Mouse (Mus musculus): ENCODE data around the gene Slit1. TPM values are rescaled to one million over a fixed set of nuclear protein-coding genes. Genes with fewer than 3 reads are reported as not detected.
A peak's percentile ranks its signal among the peaks of the same experiment; 100 is the strongest.

Gene Slit1
- polyA plus RNA-seq, 1 experiment from 2014 or later = 32.8 TPM

DNA sequence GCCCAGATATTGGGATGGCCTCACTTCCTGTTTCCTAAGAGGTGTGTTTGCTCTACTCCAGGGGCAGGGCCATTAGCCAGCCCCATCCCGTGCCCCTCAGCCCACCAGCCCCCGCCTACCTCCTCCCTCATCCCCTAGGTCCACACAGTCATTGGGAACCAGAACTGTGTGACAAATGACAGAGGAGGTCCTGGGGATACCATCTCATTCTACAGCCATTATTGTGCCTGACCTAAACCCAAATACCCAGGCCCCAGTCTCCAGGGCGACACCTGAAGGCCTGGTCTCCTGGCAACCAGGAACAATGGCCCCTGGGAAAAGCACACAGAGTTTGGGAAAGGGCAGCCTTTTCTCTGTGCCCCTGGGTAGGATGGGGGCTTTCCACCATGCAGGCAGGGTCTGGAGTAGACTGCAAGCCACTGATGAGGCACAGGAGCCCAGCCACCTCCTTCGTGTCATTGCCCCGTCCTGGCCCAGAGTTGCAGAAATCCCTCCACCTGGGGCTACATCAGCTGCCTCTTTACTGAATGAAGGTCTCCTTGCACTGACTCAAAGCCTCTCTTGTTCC, 44.5 kb downstream of the Slit1 start:
- no peak overlapping the region for H3K9ac ChIP-seq (replicated peaks)
- H3K4me1 ChIP-seq = peaks cover 66% of the 10 kb centered on the region
- WGBS = 37% methylated on average over 5 of the region's 5 CpGs
- no peak overlapping the region for H3K4me3 ChIP-seq (replicated peaks)
- H3K36me3 ChIP-seq = no peaks in the 10 kb centered on the region
- no peak overlapping the region for H3K4me2 ChIP-seq
- H3K27ac ChIP-seq (replicated peaks) = peak overlapping the region; percentile 62
- peak; percentile 9; the same call in 1 of the 2 replicates for ATAC-seq (ENCODE audit: low FRiP score)
- H3K9me3 ChIP-seq (replicated peaks) = no peaks in the 10 kb centered on the region
- no peaks in the 10 kb centered on the region for H3K27me3 ChIP-seq (replicated peaks)

DNA sequence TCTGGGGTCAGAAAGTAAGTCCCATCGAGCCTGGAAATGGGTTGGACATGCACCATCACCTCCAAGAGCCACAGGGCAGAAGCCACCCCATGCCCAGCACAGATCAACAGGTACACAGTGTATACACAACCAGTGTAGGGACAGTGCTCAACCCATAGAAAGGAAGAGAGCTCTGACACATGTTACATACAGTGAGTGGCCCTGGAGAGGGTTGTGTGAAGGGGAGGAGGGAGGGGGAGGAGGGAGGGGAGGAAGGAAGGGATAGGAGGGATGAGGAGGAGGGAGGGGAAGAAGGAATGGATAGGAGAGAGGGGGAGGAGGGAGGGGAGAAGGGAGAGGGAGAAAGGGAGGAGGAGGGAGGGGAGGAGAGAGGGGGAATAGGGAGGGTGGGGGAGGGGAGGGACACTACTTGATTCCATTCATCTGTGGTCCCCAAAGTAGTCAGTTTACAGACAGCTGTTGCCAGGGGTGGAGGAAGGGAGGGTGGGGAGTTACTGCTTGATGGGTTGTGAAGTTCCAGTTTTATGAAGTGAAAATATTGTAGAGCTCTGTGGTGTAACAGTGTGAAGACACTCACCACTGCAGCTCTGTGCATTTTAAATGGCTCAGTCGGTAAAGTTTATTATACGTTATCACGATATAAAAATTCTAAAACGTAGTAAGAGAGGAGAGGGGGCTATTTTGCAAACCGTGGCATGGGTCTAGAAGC, 45.5 kb downstream of the Slit1 start:
- Histone ChIP-seq H3K4me2 (no peak overlapping the region), H3K9ac (replicated peaks) (no peak overlapping the region), H3K9me3 (replicated peaks) (no peaks in the 10 kb centered on the region), H3K4me3 (replicated peaks) (no peak overlapping the region), H3K27me3 (replicated peaks) (no peaks in the 10 kb centered on the region), H3K27ac (replicated peaks) (peak overlapping the region; percentile 62), H3K36me3 (no peaks in the 10 kb centered on the region), H3K4me1 (peaks cover 73% of the 10 kb centered on the region)
- 43% methylated on average over 6 of the region's 6 CpGs for WGBS
- 0 out of 2 replicates have a peak, but pooled peaks have one; percentile 19 for ATAC-seq (ENCODE audit: low FRiP score)

DNA sequence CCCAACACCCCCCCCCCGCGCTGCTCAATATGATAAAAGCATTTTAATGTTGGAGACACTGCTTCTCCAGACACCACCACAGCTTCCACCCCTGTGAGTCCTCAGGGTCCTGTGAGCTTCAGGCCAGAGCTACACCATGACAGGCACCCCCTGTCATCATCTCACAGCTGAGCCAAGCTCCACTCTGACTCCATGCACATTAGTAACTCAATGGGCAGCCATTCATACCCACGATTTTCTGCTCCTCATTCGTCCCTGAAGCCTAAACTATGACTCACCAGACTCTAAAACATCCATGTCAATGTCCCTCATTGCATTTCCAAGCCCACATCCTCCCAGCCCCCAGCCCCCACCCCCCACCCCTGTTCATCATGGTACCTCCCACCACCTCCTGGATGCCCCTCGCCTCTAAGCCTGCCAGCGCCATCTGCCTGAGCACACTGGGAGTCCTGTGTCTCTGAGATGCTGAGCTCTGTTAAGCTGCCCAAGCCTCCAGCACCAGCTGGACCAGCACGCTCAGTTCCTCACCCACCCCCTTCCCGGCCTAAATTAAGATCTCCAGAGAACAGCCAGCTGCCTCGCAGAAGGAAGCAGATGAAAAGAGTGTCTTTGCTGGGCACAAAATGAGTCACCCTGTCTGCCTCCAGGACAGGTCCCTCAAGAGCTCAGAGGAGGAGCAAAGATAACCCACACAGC, 46.2 kb downstream of the Slit1 start:
- ATAC-seq (ENCODE audit: low FRiP score) = 0 out of 2 replicates have a peak, but pooled peaks have one; percentile 27
- Histone ChIP-seq H3K9me3 (replicated peaks) (no peaks in the 10 kb centered on the region), H3K9ac (replicated peaks) (no peak overlapping the region), H3K27ac (replicated peaks) (peak overlapping the region; percentile 34), H3K36me3 (no peaks in the 10 kb centered on the region), H3K27me3 (replicated peaks) (no peaks in the 10 kb centered on the region), H3K4me3 (replicated peaks) (no peak overlapping the region), H3K4me1 (peaks cover 73% of the 10 kb centered on the region), H3K4me2 (no peak overlapping the region)
- WGBS = 25% methylated on average over 9 of the region's 9 CpGs

DNA sequence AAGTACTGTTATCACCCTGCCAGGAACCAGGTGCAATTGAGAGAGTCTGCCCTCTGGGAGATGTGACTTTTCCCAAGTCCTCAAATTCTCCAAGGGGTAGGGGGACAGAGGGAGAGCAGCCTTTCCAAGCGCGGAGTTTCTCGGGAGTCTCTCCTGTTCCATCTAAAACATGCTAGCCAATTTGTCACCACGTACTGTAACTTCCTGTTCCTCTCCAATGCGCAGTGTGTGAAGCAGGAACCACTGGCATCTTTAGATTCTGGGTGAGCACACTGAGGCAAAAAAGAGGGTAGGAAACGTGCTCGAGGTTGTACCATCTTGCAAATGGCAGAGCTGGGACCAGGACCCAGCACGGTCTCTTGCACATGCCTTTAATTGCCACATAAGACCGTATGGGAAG, 47.0 kb downstream of the Slit1 start:
- WGBS = 73% methylated on average over 9 of the region's 9 CpGs
- Histone ChIP-seq H3K27ac (replicated peaks) (no peak overlapping the region), H3K4me2 (no peak overlapping the region), H3K36me3 (no peaks in the 10 kb centered on the region), H3K9me3 (replicated peaks) (no peaks in the 10 kb centered on the region), H3K4me1 (peaks cover 78% of the 10 kb centered on the region), H3K4me3 (replicated peaks) (no peak overlapping the region), H3K27me3 (replicated peaks) (no peaks in the 10 kb centered on the region), H3K9ac (replicated peaks) (no peak overlapping the region)
- no peak for ATAC-seq (ENCODE audit: low FRiP score)

DNA sequence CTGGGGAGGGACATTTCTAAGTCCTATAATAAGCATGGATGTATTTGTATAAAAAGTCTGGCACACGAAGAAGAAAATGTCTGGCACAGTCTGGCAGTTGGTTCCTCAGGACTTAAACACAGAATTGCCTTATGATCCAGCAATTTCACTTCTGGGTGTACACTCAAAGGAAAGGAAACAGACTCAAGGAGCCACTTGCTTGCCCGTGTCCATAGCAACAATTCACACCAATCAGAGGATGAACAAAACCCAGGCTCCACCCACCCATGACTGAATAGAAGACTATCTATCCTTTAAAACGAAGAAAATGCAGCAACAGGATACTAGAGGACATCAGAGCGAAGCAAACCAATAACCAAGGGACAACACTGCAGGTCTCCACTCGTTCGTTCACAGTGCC, 48.4 kb downstream of the Slit1 start:
- peak overlapping the region; percentile 76 for H3K27ac ChIP-seq (replicated peaks)
- H3K4me1 ChIP-seq = peaks cover 80% of the 10 kb centered on the region
- H3K36me3 ChIP-seq = no peaks in the 10 kb centered on the region
- WGBS = 56% methylated on average over 6 of the region's 6 CpGs
- H3K9me3 ChIP-seq (replicated peaks) = no peaks in the 10 kb centered on the region
- H3K4me3 ChIP-seq (replicated peaks) = no peak overlapping the region
- H3K4me2 ChIP-seq = no peak overlapping the region
- ATAC-seq (ENCODE audit: low FRiP score) = no peak
- H3K27me3 ChIP-seq (replicated peaks) = no peaks in the 10 kb centered on the region
- H3K9ac ChIP-seq (replicated peaks) = no peak overlapping the region

DNA sequence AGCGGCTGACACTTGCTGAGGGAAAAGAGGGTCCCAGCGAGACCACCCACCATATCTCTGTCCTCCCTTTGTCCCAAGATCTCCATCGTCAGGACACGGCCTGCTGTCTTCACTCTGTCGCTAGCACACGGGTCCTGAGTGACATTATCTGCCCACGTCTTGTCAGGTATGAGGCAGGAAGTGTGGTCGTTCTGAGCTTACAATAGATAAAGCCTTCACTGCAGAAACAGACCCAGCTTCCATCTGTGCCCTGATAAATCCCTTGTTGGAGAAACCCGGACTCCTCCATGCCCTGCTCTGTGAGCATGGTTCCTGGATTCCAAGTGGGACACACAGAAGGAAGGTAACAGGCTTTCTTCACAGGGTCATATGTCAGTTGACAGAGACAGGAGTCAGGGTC, 48.9 kb downstream of the Slit1 start:
- Histone ChIP-seq H3K4me2 (no peak overlapping the region), H3K9ac (replicated peaks) (no peak overlapping the region), H3K4me1 (peaks cover 84% of the 10 kb centered on the region), H3K27me3 (replicated peaks) (no peaks in the 10 kb centered on the region), H3K4me3 (replicated peaks) (no peak overlapping the region), H3K27ac (replicated peaks) (peak overlapping the region; percentile 76), H3K36me3 (no peaks in the 10 kb centered on the region), H3K9me3 (replicated peaks) (no peaks in the 10 kb centered on the region)
- ATAC-seq (ENCODE audit: low FRiP score) = no peak
- WGBS = 62% methylated on average over 9 of the region's 9 CpGs

DNA sequence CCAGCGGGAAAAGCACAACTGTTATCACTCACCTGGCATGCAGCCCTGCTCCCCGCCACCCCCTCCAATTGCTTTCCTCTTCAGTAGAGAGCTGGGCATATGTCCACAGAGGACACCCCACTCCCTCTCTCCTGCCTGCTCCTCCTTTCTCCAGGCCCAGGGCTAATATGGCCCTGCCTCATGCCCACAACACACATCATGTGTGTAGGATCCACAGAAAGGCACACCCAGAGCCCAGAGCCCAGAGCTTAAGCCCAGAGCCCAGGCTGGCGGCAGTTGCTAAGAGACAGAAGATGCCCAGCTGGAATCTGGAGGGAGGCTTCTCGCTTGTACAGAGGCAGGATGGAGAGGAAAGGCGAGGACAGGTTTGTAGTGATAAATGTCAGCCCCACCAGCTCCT, 49.7 kb downstream of the Slit1 start:
- Histone ChIP-seq H3K36me3 (no peaks in the 10 kb centered on the region), H3K27me3 (replicated peaks) (no peaks in the 10 kb centered on the region), H3K9me3 (replicated peaks) (no peaks in the 10 kb centered on the region), H3K27ac (replicated peaks) (peak overlapping the region; percentile 76), H3K4me3 (replicated peaks) (no peak overlapping the region), H3K9ac (replicated peaks) (no peak overlapping the region), H3K4me2 (peak overlapping the region; percentile 6; the same call in 1 of the 2 replicates), H3K4me1 (peaks cover 82% of the 10 kb centered on the region)
- WGBS = 10% methylated on average over 5 of the region's 5 CpGs
- ATAC-seq (ENCODE audit: low FRiP score) = peak; percentile 36

DNA sequence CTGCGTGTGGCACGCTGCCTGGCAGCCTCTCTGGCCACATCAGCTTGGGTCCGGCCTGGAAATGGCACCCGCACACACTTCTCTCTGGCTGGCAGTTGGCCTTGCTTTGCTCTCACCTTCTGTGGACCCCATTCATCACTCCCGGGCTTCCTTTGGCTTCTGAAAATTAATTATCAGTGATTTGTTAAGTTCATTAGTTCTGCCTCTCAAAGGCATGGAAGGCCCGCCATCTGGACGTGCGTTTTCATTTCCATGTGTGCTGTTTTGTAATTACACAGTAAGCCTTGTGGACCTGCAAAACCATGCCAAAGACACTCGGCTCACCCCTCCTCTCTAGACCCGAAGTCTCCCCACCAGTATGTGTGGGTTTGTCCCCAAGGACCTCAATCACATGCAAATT, 53.4 kb downstream of the Slit1 start:
- no peak overlapping the region for H3K4me3 ChIP-seq (replicated peaks)
- peak; percentile 17 for ATAC-seq (ENCODE audit: low FRiP score)
- H3K9me3 ChIP-seq (replicated peaks) = no peaks in the 10 kb centered on the region
- 24% methylated on average over 10 of the region's 10 CpGs for WGBS
- H3K9ac ChIP-seq (replicated peaks) = no peak overlapping the region
- no peaks in the 10 kb centered on the region for H3K36me3 ChIP-seq
- no peak overlapping the region for H3K4me2 ChIP-seq
- peak overlapping the region; percentile 56 for H3K27ac ChIP-seq (replicated peaks)
- no peaks in the 10 kb centered on the region for H3K27me3 ChIP-seq (replicated peaks)
- H3K4me1 ChIP-seq = peaks cover 81% of the 10 kb centered on the region

DNA sequence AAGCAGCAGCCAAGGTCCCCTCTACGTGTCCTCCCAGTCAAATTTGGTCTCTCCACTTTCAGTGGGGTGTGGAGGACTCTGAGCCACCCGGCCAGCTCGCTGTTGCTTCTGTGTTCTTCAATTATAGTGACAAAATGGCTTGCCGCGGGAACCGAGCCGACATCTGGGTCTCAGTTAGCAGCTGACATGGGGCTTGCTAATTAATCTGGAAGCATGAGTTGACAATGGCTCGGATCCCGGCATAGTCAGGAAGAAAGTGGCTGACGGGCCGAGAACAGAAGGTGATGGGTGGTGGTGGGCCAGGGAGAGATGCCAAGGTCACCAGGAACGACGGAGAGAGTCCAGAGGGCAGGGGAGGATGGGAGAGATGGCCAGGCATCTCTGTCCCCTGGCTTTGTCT, 55.2 kb downstream of the Slit1 start:
- no peak for ATAC-seq (ENCODE audit: low FRiP score)

DNA sequence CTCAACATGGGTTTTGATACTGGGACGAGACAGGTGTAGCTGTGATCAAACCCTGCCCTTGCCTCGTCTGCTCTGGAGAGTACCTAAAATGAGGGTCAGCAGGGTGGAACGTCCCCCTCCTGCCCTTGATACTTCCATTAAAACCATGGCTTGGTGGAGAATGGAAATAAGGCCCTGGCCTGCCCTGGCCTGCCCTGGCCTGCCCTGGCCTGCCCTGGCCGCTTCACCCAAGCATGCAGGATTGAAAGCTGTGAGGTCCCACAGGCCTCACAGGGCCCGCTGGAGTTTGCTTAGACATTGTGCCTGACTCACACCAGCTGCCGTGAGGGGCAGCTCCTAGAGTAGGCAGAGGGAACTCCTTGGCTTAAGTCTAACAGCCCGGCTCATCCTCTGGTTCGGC, 55.6 kb downstream of the Slit1 start:
- H3K36me3 ChIP-seq = no peaks in the 10 kb centered on the region
- H3K9me3 ChIP-seq (replicated peaks) = no peaks in the 10 kb centered on the region
- no peak overlapping the region for H3K4me3 ChIP-seq (replicated peaks)
- H3K4me1 ChIP-seq = peaks cover 67% of the 10 kb centered on the region
- no peaks in the 10 kb centered on the region for H3K27me3 ChIP-seq (replicated peaks)
- H3K9ac ChIP-seq (replicated peaks) = no peak overlapping the region
- H3K4me2 ChIP-seq = no peak overlapping the region
- 69% methylated on average over 8 of the region's 8 CpGs for WGBS
- ATAC-seq (ENCODE audit: low FRiP score) = no peak
- peak overlapping the region; percentile 42 for H3K27ac ChIP-seq (replicated peaks)

More for the DNA sequence above, 55.2 kb downstream of the Slit1 start:
- Histone ChIP-seq H3K9ac (replicated peaks) (no peak overlapping the region), H3K4me3 (replicated peaks) (no peak overlapping the region), H3K27me3 (replicated peaks) (no peaks in the 10 kb centered on the region), H3K4me2 (no peak overlapping the region), H3K4me1 (peaks cover 71% of the 10 kb centered on the region), H3K9me3 (replicated peaks) (no peaks in the 10 kb centered on the region), H3K36me3 (no peaks in the 10 kb centered on the region), H3K27ac (replicated peaks) (peak overlapping the region; percentile 42)
- 24% methylated on average over 13 of the region's 13 CpGs for WGBS

DNA sequence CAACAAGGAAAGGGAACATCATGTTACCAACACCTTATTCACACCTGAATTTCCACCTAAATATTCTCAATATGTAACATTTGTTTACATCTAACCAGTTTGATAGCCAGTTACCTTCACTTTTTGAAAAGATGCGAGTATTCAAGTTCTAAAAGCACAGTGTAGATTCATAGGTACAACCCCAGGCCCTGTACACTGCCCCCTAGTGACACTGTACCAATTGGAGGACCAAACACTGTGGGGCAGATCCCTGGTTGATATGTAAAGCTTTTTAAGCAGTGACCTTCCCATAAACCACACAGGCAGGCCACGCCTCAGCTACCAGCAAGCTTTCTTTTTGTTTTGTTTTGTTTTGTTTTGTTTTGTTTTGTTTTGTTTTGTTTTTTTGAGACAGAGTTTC, 57.3 kb downstream of the Slit1 start:
- 98% methylated on average over 2 of the region's 2 CpGs for WGBS
- H3K4me3 ChIP-seq (replicated peaks) = no peak overlapping the region
- H3K4me1 ChIP-seq = peaks cover 73% of the 10 kb centered on the region
- H3K27ac ChIP-seq (replicated peaks) = no peak overlapping the region
- no peak for ATAC-seq (ENCODE audit: low FRiP score)
- H3K27me3 ChIP-seq (replicated peaks) = no peaks in the 10 kb centered on the region
- no peaks in the 10 kb centered on the region for H3K36me3 ChIP-seq
- no peak overlapping the region for H3K4me2 ChIP-seq
- no peak overlapping the region for H3K9ac ChIP-seq (replicated peaks)
- no peaks in the 10 kb centered on the region for H3K9me3 ChIP-seq (replicated peaks)
